Mouse (Mus musculus) testis, adult 2 months (tissue): ENCODE measurements at regions not wholly inside any gene's neighbourhood (a gene's known extent, or its start where the extent isn't known, plus 50 kb on each side); places are given as distances from the start of the nearest gene placed in this dataset.

Source experiments
- H3K27ac ChIP-seq: fragments of 200-500 bp; 2 replicates; pipeline ENCODE4 v1.5.1; 2012; ENCODE audit warnings: low read depth, low read length; ENCODE audit not compliant: control insufficient read depth, insufficient read depth
- H3K27me3 ChIP-seq: fragments of 200-500 bp; 2 replicates; pipeline ENCODE4 v1.6.1; 2012; ENCODE audit warnings: mild to moderate bottlenecking, low read length, moderate library complexity; ENCODE audit not compliant: control insufficient read depth, insufficient read depth
- H3K36me3 ChIP-seq: fragments of 200-500 bp; 2 replicates; pipeline ENCODE4 v1.6.1; 2012; ENCODE audit warnings: mild to moderate bottlenecking, low read length; ENCODE audit not compliant: control insufficient read depth, insufficient read depth
- H3K4me1 ChIP-seq: fragments of 200-500 bp; 2 replicates; pipeline ENCODE4 v1.6.1; 2012; ENCODE audit warnings: low read length; ENCODE audit not compliant: control insufficient read depth, insufficient read depth
- H3K4me3 ChIP-seq: fragments of 200-500 bp; 2 replicates; pipeline ENCODE4 v1.5.1; 2012; ENCODE audit warnings: low read depth, mild to moderate bottlenecking, low read length, moderate library complexity, mixed read lengths; ENCODE audit not compliant: control insufficient read depth
- CTCF ChIP-seq: fragments of 200-500 bp; IDR thresholded peaks from 2 replicates; pipeline ENCODE4 v1.5.1; 2012; ENCODE audit warnings: low read depth, mild to moderate bottlenecking, inconsistent platforms, low read length, moderate library complexity; ENCODE audit not compliant: control insufficient read depth, insufficient read depth, insufficient replicate concordance
- POLR2A ChIP-seq: fragments of 200-500 bp; IDR thresholded peaks from 2 replicates; pipeline ENCODE4 v1.6.1; 2012; ENCODE audit warnings: low read depth, mild to moderate bottlenecking, inconsistent platforms, low read length, moderate library complexity; ENCODE audit not compliant: control insufficient read depth

GRCm38 (mm10) chr6:117596166-117596840 lies 244.7 kb upstream of the Zfp637 start:
- Histone ChIP-seq H3K27ac (no peak overlapping the region), H3K4me1 (no peaks in the 10 kb centered on the region), H3K27me3 (no peaks in the 10 kb centered on the region), H3K4me3 (no peak overlapping the region), H3K36me3 (no peaks in the 10 kb centered on the region)
- no peak for TF ChIP-seq CTCF
- no peak for TF ChIP-seq POLR2A

GRCm38 (mm10) chr6:117604834-117605233 lies 236.1 kb upstream of the Zfp637 start:
- Histone ChIP-seq H3K4me1 (no peaks in the 10 kb centered on the region), H3K4me3 (no peak overlapping the region), H3K36me3 (no peaks in the 10 kb centered on the region), H3K27me3 (no peaks in the 10 kb centered on the region), H3K27ac (no peak overlapping the region)
- no peak for TF ChIP-seq CTCF

DNA sequence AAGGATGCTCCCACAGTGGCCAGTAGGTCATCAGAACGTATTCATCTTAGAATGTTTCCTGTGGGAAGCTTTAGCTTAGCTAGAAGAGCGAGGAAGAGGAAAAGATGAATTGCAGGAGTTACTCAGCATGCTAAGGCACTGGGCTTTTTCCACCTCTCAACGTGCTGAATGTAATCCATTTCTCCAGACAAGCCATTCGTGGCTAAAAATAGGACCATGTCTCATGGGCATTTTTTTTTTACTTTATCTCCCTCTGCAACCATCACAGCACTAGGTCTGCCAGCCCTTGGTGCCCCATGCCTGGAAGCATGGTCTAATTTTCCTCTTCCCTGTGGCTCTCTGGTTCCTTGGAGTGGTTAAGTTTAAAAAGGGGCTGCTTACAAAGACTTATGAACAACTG lies 235.3 kb upstream of the Zfp637 start:
- Histone ChIP-seq H3K27me3 (no peaks in the 10 kb centered on the region), H3K4me3 (no peak overlapping the region), H3K4me1 (no peaks in the 10 kb centered on the region), H3K36me3 (no peaks in the 10 kb centered on the region), H3K27ac (no peak overlapping the region)
- TF ChIP-seq CTCF = no peak
- TF ChIP-seq POLR2A = no peak

GRCm38 (mm10) chr6:117606211-117606610 lies 234.8 kb upstream of the Zfp637 start:
- no peaks in the 10 kb centered on the region for H3K27me3 ChIP-seq
- no peak overlapping the region for H3K4me3 ChIP-seq
- TF ChIP-seq POLR2A = no peak
- no peak for TF ChIP-seq CTCF
- no peak overlapping the region for H3K27ac ChIP-seq
- no peaks in the 10 kb centered on the region for H3K36me3 ChIP-seq
- no peaks in the 10 kb centered on the region for H3K4me1 ChIP-seq

DNA sequence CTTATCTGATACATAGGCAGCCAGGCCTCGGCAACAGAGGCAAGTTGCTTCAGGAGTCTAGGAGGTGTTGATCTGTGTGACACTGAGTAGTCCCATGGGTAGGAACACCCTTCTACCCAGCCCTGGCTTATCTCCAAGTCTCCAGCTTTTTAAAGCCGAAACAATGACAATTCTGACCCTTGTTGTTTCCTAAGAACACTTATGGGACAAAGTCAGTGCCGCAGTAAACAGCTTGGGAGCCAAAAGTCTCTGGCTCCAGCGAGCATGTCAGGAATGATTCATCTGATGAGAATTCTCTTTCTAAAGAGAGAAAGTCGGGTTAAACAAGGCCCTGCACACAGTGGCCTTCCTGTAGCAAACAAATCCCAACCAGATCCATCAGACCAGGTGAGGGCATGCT lies 234.0 kb upstream of the Zfp637 start:
- Histone ChIP-seq H3K4me1 (no peaks in the 10 kb centered on the region), H3K4me3 (no peak overlapping the region), H3K27ac (no peak overlapping the region), H3K36me3 (no peaks in the 10 kb centered on the region), H3K27me3 (no peaks in the 10 kb centered on the region)
- TF ChIP-seq POLR2A (no peak), CTCF (no peak)

GRCm38 (mm10) chr6:117609476-117610404 lies 231.2 kb upstream of the Zfp637 start:
- TF ChIP-seq POLR2A = no peak
- no peak for TF ChIP-seq CTCF
- H3K4me3 ChIP-seq = no peak overlapping the region
- H3K36me3 ChIP-seq = no peaks in the 10 kb centered on the region
- H3K27ac ChIP-seq = no peak overlapping the region
- no peaks in the 10 kb centered on the region for H3K27me3 ChIP-seq
- H3K4me1 ChIP-seq = no peaks in the 10 kb centered on the region

DNA sequence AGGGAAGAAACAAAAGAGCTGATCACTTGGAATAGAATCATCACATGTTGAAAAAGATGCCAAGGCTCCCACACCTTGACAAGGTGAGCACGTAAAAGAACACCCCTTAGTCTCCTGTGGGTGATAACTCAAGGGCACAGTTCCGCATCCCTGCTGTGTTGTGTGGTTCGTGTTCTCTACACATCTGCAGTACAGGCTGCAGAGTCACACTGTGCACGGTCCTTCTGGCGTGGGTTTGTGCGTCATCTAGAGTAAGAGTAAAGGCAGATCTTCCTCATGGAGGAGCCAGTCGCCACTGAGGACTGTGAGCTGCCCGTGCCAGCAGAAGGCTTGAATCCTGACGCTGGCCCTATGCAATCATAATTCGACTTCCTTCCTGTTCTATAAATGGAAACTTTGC lies 229.7 kb upstream of the Zfp637 start:
- TF ChIP-seq POLR2A (no peak), CTCF (no peak)
- H3K4me3 ChIP-seq = no peak overlapping the region
- no peaks in the 10 kb centered on the region for H3K27me3 ChIP-seq
- H3K27ac ChIP-seq = no peak overlapping the region
- H3K4me1 ChIP-seq = no peaks in the 10 kb centered on the region
- no peaks in the 10 kb centered on the region for H3K36me3 ChIP-seq
